Mouse (Mus musculus) CH12.LX (cell line): Measurements from ENCODE around the gene Sgca.

Experiments used
- CTCF ChIP-seq, 2 experiments: IDR thresholded peaks in 1 of 2; conservative IDR thresholded peaks in 1 of 2; 2 replicates each; pipeline ENCODE4 v1.5.1; 2011 to 2012; ENCODE audit warnings: low read depth in 2 of 2, low read length in 2 of 2, improper control_type of control experiment in 1 of 2, inconsistent platforms in 1 of 2, mild to moderate bottlenecking in 1 of 2, moderate library complexity in 1 of 2
- MAZ ChIP-seq: IDR thresholded peaks from 2 replicates; pipeline ENCODE4 v1.6.1; 2012; ENCODE audit warnings: low read depth, mild to moderate bottlenecking, inconsistent platforms, low read length, improper control_type of control experiment, moderate library complexity
- TBP ChIP-seq: conservative IDR thresholded peaks from 2 replicates; pipeline ENCODE4 v1.6.1; 2011; ENCODE audit warnings: low read depth, low read length, improper control_type of control experiment

- TF ChIP-seq CTCF (conservative IDR thresholded peaks at IDR 0.05 in 1 of 2, IDR thresholded peaks at IDR 0.05 in 1 of 2; ENCODE audit: low read depth in 2 of 2, low read length in 2 of 2): no peak
- no peak for TF ChIP-seq TBP
- TF ChIP-seq MAZ: no peak
Measured at GRCm38 (mm10) chr11:95007418-95007817, 31.3 kb upstream of the Sgca start.
